Mouse (Mus musculus): ENCODE data around the gene Gata5. TPM values are rescaled to one million over a fixed set of nuclear protein-coding genes. Genes with fewer than 3 reads are reported as not detected.

The Gata5 gene
- not detected for polyA plus RNA-seq (2012; fragmentation: generic; extraction: Trizol)

- Histone ChIP-seq H3K4me2 (ENCODE audit: low read depth) (no peak within 1 kb of the TSS), H3ac (ENCODE audit: control insufficient read depth, insufficient read length) (no peak within 1 kb of the TSS), H3K4me3 (no peak within 1 kb of the TSS), H3K79me2 (ENCODE audit: control insufficient read depth, insufficient read depth) (no peaks in the 10 kb centered on the region), H3K27me3 (ENCODE audit: control insufficient read depth, insufficient read depth, insufficient read length) (peaks cover 89% of the 10 kb centered on the region), H3K36me3 (ENCODE audit: control insufficient read depth, insufficient read depth) (no peaks in the 10 kb centered on the region)
- no peak for TF ChIP-seq E2F4 (IDR thresholded peaks at IDR 0.05; ENCODE audit: insufficient read depth)
- no peak for TF ChIP-seq MYOG (IDR thresholded peaks at IDR 0.05; ENCODE audit: control insufficient read depth in 1 of 3, insufficient read depth in 1 of 3, insufficient read length in 2 of 3, low read depth in 2 of 3)
- TF ChIP-seq POLR2AphosphoS2 (IDR thresholded peaks at IDR 0.05; ENCODE audit: insufficient read length, low read depth) = no peak
- TF ChIP-seq REST (IDR thresholded peaks at IDR 0.05; ENCODE audit: insufficient read depth, insufficient read length) = no peak
- TF ChIP-seq CEBPB (IDR thresholded peaks at IDR 0.05; ENCODE audit: insufficient read depth, poor library complexity, severe bottlenecking) = no peak
- TF ChIP-seq TCF12 (IDR thresholded peaks at IDR 0.05; ENCODE audit: insufficient read depth, poor library complexity, severe bottlenecking) = no peak
- no peak for TF ChIP-seq POLR2A (IDR thresholded peaks at IDR 0.05; ENCODE audit: insufficient read length, low read depth)
- TF ChIP-seq TCF3 (IDR thresholded peaks at IDR 0.05; ENCODE audit: insufficient read length, low read depth) = no peak
- no peak for TF ChIP-seq USF1 (IDR thresholded peaks at IDR 0.05; ENCODE audit: low read depth)
- TF ChIP-seq MYOD1 (IDR thresholded peaks at IDR 0.05; ENCODE audit: control insufficient read depth in 1 of 3, insufficient read length in 2 of 3, low read depth in 2 of 3) = no peak
- no peak for TF ChIP-seq SRF (IDR thresholded peaks at IDR 0.05; ENCODE audit: control insufficient read depth, insufficient read length, low read depth)
- no peak for TF ChIP-seq MAX (IDR thresholded peaks at IDR 0.05; ENCODE audit: low read depth)
These were observed at the start of gene Gata5 for GRCm38 (mm10) chr2:180334551-180334986. Gata5 (minus strand) TSS chr2:180334699.

- H3K79me2 ChIP-seq (ENCODE audit: control insufficient read depth, insufficient read depth) = no peaks in the 10 kb centered on the region
- no peak overlapping the region for H3K4me3 ChIP-seq
- H3K27me3 ChIP-seq (ENCODE audit: control insufficient read depth, insufficient read depth, insufficient read length) = peaks cover 31% of the 10 kb centered on the region
- no peak overlapping the region for H3ac ChIP-seq (ENCODE audit: control insufficient read depth, insufficient read length)
- H3K36me3 ChIP-seq (ENCODE audit: control insufficient read depth, insufficient read depth) = no peaks in the 10 kb centered on the region
- peak; percentile 43 for TF ChIP-seq USF1 (IDR thresholded peaks at IDR 0.05; ENCODE audit: low read depth)
- no peak for TF ChIP-seq MAX (IDR thresholded peaks at IDR 0.05; ENCODE audit: low read depth)
- no peak for TF ChIP-seq POLR2AphosphoS2 (IDR thresholded peaks at IDR 0.05; ENCODE audit: insufficient read length, low read depth)
- no peak for TF ChIP-seq POLR2A (IDR thresholded peaks at IDR 0.05; ENCODE audit: insufficient read length, low read depth)
- no peak for TF ChIP-seq SRF (IDR thresholded peaks at IDR 0.05; ENCODE audit: control insufficient read depth, insufficient read length, low read depth)
- no peak for TF ChIP-seq REST (IDR thresholded peaks at IDR 0.05; ENCODE audit: insufficient read depth, insufficient read length)
- no peak for TF ChIP-seq TCF12 (IDR thresholded peaks at IDR 0.05; ENCODE audit: insufficient read depth, poor library complexity, severe bottlenecking)
- TF ChIP-seq MYOD1 (IDR thresholded peaks at IDR 0.05; ENCODE audit: control insufficient read depth in 1 of 3, insufficient read length in 2 of 3, low read depth in 2 of 3) = peak; percentile 24 to 95 (median 44)
- no peak for TF ChIP-seq TCF3 (IDR thresholded peaks at IDR 0.05; ENCODE audit: insufficient read length, low read depth)
- TF ChIP-seq CEBPB (IDR thresholded peaks at IDR 0.05; ENCODE audit: insufficient read depth, poor library complexity, severe bottlenecking) = no peak
- TF ChIP-seq MYOG (IDR thresholded peaks at IDR 0.05; ENCODE audit: control insufficient read depth in 1 of 3, insufficient read depth in 1 of 3, insufficient read length in 2 of 3, low read depth in 2 of 3) = peak in 2 of 3 experiments; percentile 72 to 89
- TF ChIP-seq E2F4 (IDR thresholded peaks at IDR 0.05; ENCODE audit: insufficient read depth) = no peak
- peak overlapping the region; percentile 50 for H3K4me2 ChIP-seq (ENCODE audit: low read depth)
These were observed 42.2 kb upstream of the Gata5 start for GRCm38 (mm10) chr2:180376730-180377129.

DNA sequence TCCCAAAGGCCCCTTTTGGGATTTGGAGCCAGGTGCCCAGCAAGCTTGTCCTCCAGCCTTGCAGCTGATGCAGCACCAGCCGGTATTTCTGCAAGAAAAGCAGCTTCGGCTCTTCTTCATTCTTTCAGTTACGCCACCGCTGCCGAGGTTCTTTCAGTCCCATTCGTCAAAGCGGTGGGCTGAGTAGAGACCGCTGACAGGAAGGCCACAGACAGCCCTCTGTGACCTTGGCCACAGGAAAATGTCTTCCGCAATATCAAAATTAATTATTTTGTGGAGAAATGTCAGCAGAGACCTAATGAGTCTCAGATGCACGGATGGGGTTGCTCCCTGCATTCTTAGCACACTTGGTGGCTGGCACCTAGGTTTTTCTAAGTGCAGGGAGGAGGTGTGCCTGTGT, 38.8 kb upstream of the Gata5 start:
- Histone ChIP-seq H3K36me3 (ENCODE audit: control insufficient read depth, insufficient read depth) (no peaks in the 10 kb centered on the region), H3ac (ENCODE audit: control insufficient read depth, insufficient read length) (no peak overlapping the region), H3K79me2 (ENCODE audit: control insufficient read depth, insufficient read depth) (no peaks in the 10 kb centered on the region), H3K4me3 (no peak overlapping the region), H3K27me3 (ENCODE audit: control insufficient read depth, insufficient read depth, insufficient read length) (peaks cover 34% of the 10 kb centered on the region), H3K4me2 (ENCODE audit: low read depth) (no peak overlapping the region)
- TF ChIP-seq E2F4 (IDR thresholded peaks at IDR 0.05; ENCODE audit: insufficient read depth) (no peak), MYOG (IDR thresholded peaks at IDR 0.05; ENCODE audit: control insufficient read depth in 1 of 3, insufficient read depth in 1 of 3, insufficient read length in 2 of 3, low read depth in 2 of 3) (no peak), TCF12 (IDR thresholded peaks at IDR 0.05; ENCODE audit: insufficient read depth, poor library complexity, severe bottlenecking) (no peak), SRF (IDR thresholded peaks at IDR 0.05; ENCODE audit: control insufficient read depth, insufficient read length, low read depth) (no peak), TCF3 (IDR thresholded peaks at IDR 0.05; ENCODE audit: insufficient read length, low read depth) (no peak), USF1 (IDR thresholded peaks at IDR 0.05; ENCODE audit: low read depth) (no peak)

DNA sequence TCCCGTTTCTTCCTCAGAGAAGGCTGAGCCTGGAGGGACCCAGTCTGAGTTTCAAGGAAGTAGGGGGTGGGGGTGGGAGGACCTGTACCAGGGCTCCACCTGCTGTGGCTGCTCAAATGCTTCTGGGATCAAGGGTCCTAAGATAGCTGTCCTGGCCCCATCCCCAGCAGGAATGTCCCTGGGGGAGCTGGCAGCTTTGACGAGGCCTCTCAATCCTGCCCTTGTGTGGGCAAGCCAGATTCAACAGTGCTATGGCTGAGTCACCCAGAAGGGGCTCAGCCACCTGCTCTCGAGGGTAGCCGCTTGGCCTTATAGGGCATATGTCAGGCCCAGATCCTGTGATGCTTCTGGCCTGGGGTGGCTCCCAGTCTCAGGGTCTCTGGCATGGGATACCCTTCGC, 33.9 kb upstream of the Gata5 start:
- Histone ChIP-seq H3K27me3 (ENCODE audit: control insufficient read depth, insufficient read depth, insufficient read length) (peaks cover 19% of the 10 kb centered on the region), H3K4me3 (no peak overlapping the region), H3K4me2 (ENCODE audit: low read depth) (peak overlapping the region; percentile 65), H3K36me3 (ENCODE audit: control insufficient read depth, insufficient read depth) (no peaks in the 10 kb centered on the region), H3K79me2 (ENCODE audit: control insufficient read depth, insufficient read depth) (no peaks in the 10 kb centered on the region), H3ac (ENCODE audit: control insufficient read depth, insufficient read length) (no peak overlapping the region)
- TF ChIP-seq CEBPB (IDR thresholded peaks at IDR 0.05; ENCODE audit: insufficient read depth, poor library complexity, severe bottlenecking) (no peak), MYOG (IDR thresholded peaks at IDR 0.05; ENCODE audit: control insufficient read depth in 1 of 3, insufficient read depth in 1 of 3, insufficient read length in 2 of 3, low read depth in 2 of 3) (peak in 2 of 3 experiments; percentile 14 to 88), MYOD1 (IDR thresholded peaks at IDR 0.05; ENCODE audit: control insufficient read depth in 1 of 3, insufficient read length in 2 of 3, low read depth in 2 of 3) (peak; percentile 69 to 88 (median 87)), SRF (IDR thresholded peaks at IDR 0.05; ENCODE audit: control insufficient read depth, insufficient read length, low read depth) (peak; percentile 93)

DNA sequence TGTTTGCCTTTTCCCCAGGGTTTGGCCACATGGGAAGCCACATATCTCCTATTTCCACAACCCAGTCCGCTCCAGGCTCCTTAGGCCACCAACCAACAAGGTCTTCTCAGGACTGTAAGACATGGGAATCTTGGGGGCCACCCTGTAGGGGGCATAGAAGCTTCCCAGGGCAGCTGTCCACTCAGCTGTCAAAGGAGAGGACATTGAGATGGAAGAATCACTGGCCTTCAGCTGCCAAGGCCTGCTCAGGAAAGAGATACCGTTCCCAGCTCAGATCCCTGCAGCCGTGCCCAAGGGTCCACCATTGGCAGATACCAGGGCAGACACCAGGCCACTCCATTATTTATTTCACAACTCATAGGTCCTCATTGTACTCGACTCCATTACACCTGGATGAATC, 32.9 kb upstream of the Gata5 start:
- TF ChIP-seq POLR2AphosphoS2 (IDR thresholded peaks at IDR 0.05; ENCODE audit: insufficient read length, low read depth) (no peak), TCF12 (IDR thresholded peaks at IDR 0.05; ENCODE audit: insufficient read depth, poor library complexity, severe bottlenecking) (peak; percentile 53), TCF3 (IDR thresholded peaks at IDR 0.05; ENCODE audit: insufficient read length, low read depth) (peak; percentile 40), REST (IDR thresholded peaks at IDR 0.05; ENCODE audit: insufficient read depth, insufficient read length) (no peak), SRF (IDR thresholded peaks at IDR 0.05; ENCODE audit: control insufficient read depth, insufficient read length, low read depth) (no peak), CEBPB (IDR thresholded peaks at IDR 0.05; ENCODE audit: insufficient read depth, poor library complexity, severe bottlenecking) (no peak), POLR2A (IDR thresholded peaks at IDR 0.05; ENCODE audit: insufficient read length, low read depth) (no peak), E2F4 (IDR thresholded peaks at IDR 0.05; ENCODE audit: insufficient read depth) (no peak), MYOG (IDR thresholded peaks at IDR 0.05; ENCODE audit: control insufficient read depth in 1 of 3, insufficient read depth in 1 of 3, insufficient read length in 2 of 3, low read depth in 2 of 3) (peak in 2 of 3 experiments; percentile 83 to 90), MAX (IDR thresholded peaks at IDR 0.05; ENCODE audit: low read depth) (no peak), USF1 (IDR thresholded peaks at IDR 0.05; ENCODE audit: low read depth) (no peak), MYOD1 (IDR thresholded peaks at IDR 0.05; ENCODE audit: control insufficient read depth in 1 of 3, insufficient read length in 2 of 3, low read depth in 2 of 3) (peak in 2 of 3 experiments; percentile 64 to 90)
- peaks cover 9% of the 10 kb centered on the region for H3K27me3 ChIP-seq (ENCODE audit: control insufficient read depth, insufficient read depth, insufficient read length)

More for the DNA sequence above, 32.9 kb upstream of the Gata5 start:
- Histone ChIP-seq H3ac (ENCODE audit: control insufficient read depth, insufficient read length) (no peak overlapping the region), H3K36me3 (ENCODE audit: control insufficient read depth, insufficient read depth) (no peaks in the 10 kb centered on the region), H3K4me2 (ENCODE audit: low read depth) (peak overlapping the region; percentile 57), H3K4me3 (no peak overlapping the region), H3K79me2 (ENCODE audit: control insufficient read depth, insufficient read depth) (no peaks in the 10 kb centered on the region)

All from myocyte (in vitro differentiated cells).